24 mouse cellular contexts compared by ENCODE assay signal in genomic region chr3:80187406-80187805, GRCm38 (mm10).
DNase-seq lines count a peak whose midpoint lies in the region; ATAC-seq and TF ChIP-seq lines count a peak whose summit lies in the region.
"Had no signal": no experiment of that assay in that cellular context is flagged by ENCODE, and none has a peak within 500 bp of the region (broad histone marks: within the 10 kb centered on the region; RNA-seq: fewer than 3 reads in every experiment).

No protein-coding gene starts in this region.

- H3K27me3 ChIP-seq in embryonic facial prominence, embryonic 14.5 days (replicated peaks; ENCODE audit: control insufficient read depth, insufficient read depth, low read length): no peaks in the 10 kb centered on the region
- no peaks in the 10 kb centered on the region for H3K27me3 ChIP-seq in embryonic facial prominence, embryonic 10.5 days (replicated peaks; ENCODE audit: low read depth, poor library complexity, severe bottlenecking)
- no peaks in the 10 kb centered on the region for H3K27me3 ChIP-seq in hindbrain, embryonic 16.5 days (replicated peaks; ENCODE audit: control insufficient read depth, insufficient read depth, low read length)
- H3K27me3 ChIP-seq in hindbrain, embryonic 12.5 days: no peaks in the 10 kb centered on the region
- no peaks in the 10 kb centered on the region for H3K27me3 ChIP-seq in midbrain, postnatal 0 days (ENCODE audit: insufficient read depth, low read length)
- no peaks in the 10 kb centered on the region for H3K27me3 ChIP-seq in midbrain, embryonic 14.5 days (ENCODE audit: control insufficient read depth, insufficient read depth, low read length)
- no peaks in the 10 kb centered on the region for H3K27me3 ChIP-seq in neural tube, embryonic 15.5 days (replicated peaks)
- H3K27me3 ChIP-seq: CH12.LX; embryonic facial prominence, embryonic 13.5 days; forebrain, embryonic 13.5 days; forebrain, embryonic 15.5 days had no signal

- H3K27ac ChIP-seq in embryonic facial prominence, embryonic 14.5 days (replicated peaks; ENCODE audit: low read depth, low read length): no peak overlapping the region
- no peak overlapping the region for H3K27ac ChIP-seq in embryonic facial prominence, embryonic 10.5 days (replicated peaks)
- H3K27ac ChIP-seq in hindbrain, embryonic 16.5 days (ENCODE audit: low read depth, low read length): no peak overlapping the region
- H3K27ac ChIP-seq in hindbrain, embryonic 12.5 days: no peak overlapping the region
- no peak overlapping the region for H3K27ac ChIP-seq in midbrain, postnatal 0 days (ENCODE audit: low read depth, low read length)
- H3K27ac ChIP-seq in midbrain, embryonic 14.5 days (replicated peaks; ENCODE audit: low read depth, low read length): no peak overlapping the region
- no peak overlapping the region for H3K27ac ChIP-seq in neural tube, embryonic 15.5 days (replicated peaks)
- H3K27ac ChIP-seq: embryonic facial prominence, embryonic 13.5 days; forebrain, embryonic 13.5 days; forebrain, embryonic 15.5 days had no signal

- no peaks in the 10 kb centered on the region for H3K9me3 ChIP-seq in embryonic facial prominence, embryonic 14.5 days (ENCODE audit: control insufficient read depth, low read length)
- H3K9me3 ChIP-seq in embryonic facial prominence, embryonic 10.5 days: no peaks in the 10 kb centered on the region
- H3K9me3 ChIP-seq in hindbrain, embryonic 16.5 days (ENCODE audit: control insufficient read depth, low read length): no peaks in the 10 kb centered on the region
- no peaks in the 10 kb centered on the region for H3K9me3 ChIP-seq in hindbrain, embryonic 12.5 days (replicated peaks)
- no peaks in the 10 kb centered on the region for H3K9me3 ChIP-seq in midbrain, postnatal 0 days (ENCODE audit: low read length)
- H3K9me3 ChIP-seq in midbrain, embryonic 14.5 days (ENCODE audit: control insufficient read depth, low read length): no peaks in the 10 kb centered on the region
- H3K9me3 ChIP-seq in neural tube, embryonic 15.5 days (replicated peaks): no peaks in the 10 kb centered on the region
- H3K9me3 ChIP-seq: embryonic facial prominence, embryonic 13.5 days; forebrain, embryonic 13.5 days; forebrain, embryonic 15.5 days; G1E had no signal

- ATAC-seq in embryonic facial prominence, embryonic 14.5 days (ENCODE audit: low read depth): peak; percentile 15; the same call in 1 of the 2 replicates
- peak; percentile 73 for ATAC-seq in hindbrain, embryonic 16.5 days
- ATAC-seq in hindbrain, embryonic 12.5 days (ENCODE audit: low FRiP score): no peak
- ATAC-seq in midbrain, postnatal 0 days (ENCODE audit: low FRiP score): no peak
- no peak for ATAC-seq in midbrain, embryonic 14.5 days (ENCODE audit: low FRiP score, low TSS enrichment)
- ATAC-seq in neural tube, embryonic 15.5 days (ENCODE audit: low FRiP score): peak; percentile 90
- ATAC-seq: activated CD4-positive, CD25-positive, alpha-beta regulatory T cell, adult 4 months; CD4-positive, CD25-positive, alpha-beta regulatory T cell, adult 4 months; forebrain, embryonic 13.5 days; forebrain, embryonic 15.5 days; Patski had no signal

- no peak for DNase-seq in embryonic facial prominence, embryonic 14.5 days (ENCODE audit: low spot score)
- DNase-seq in embryonic facial prominence, embryonic 10.5 days (ENCODE audit: low spot score): no peak
- DNase-seq in midbrain, postnatal 0 days (ENCODE audit: low spot score): peak; percentile 21
- DNase-seq in midbrain, embryonic 14.5 days: no peak
- DNase-seq: adrenal gland, adult 8-10 months; adrenal gland, postnatal 14 days; adrenal gland, postnatal 36 days; B cell, adult 2 months; cerebellum, adult 11-12 months; cerebellum, adult 2 months; cerebellum, adult 9-10 months; cerebellum, postnatal 10 days; cerebellum, postnatal 25 days had no signal

- H3K9ac ChIP-seq in embryonic facial prominence, embryonic 14.5 days (ENCODE audit: low read depth, low read length): no peak overlapping the region
- no peak overlapping the region for H3K9ac ChIP-seq in hindbrain, embryonic 16.5 days (ENCODE audit: low read depth, low read length)
- H3K9ac ChIP-seq in hindbrain, embryonic 12.5 days: no peak overlapping the region
- H3K9ac ChIP-seq in midbrain, postnatal 0 days (replicated peaks; ENCODE audit: low read length, poor library complexity, severe bottlenecking): no peak overlapping the region
- H3K9ac ChIP-seq in midbrain, embryonic 14.5 days (replicated peaks; ENCODE audit: low read length): no peak overlapping the region
- no peak overlapping the region for H3K9ac ChIP-seq in neural tube, embryonic 15.5 days (replicated peaks)
- H3K9ac ChIP-seq: embryonic facial prominence, embryonic 13.5 days; forebrain, embryonic 13.5 days; forebrain, embryonic 15.5 days had no signal

- H3K4me2 ChIP-seq in embryonic facial prominence, embryonic 14.5 days (ENCODE audit: low read depth, low read length): no peak overlapping the region
- H3K4me2 ChIP-seq in hindbrain, embryonic 16.5 days (ENCODE audit: low read length): no peak overlapping the region
- H3K4me2 ChIP-seq in hindbrain, embryonic 12.5 days (replicated peaks): no peak overlapping the region
- no peak overlapping the region for H3K4me2 ChIP-seq in midbrain, postnatal 0 days (ENCODE audit: low read depth, low read length, poor library complexity, severe bottlenecking)
- H3K4me2 ChIP-seq in midbrain, embryonic 14.5 days (ENCODE audit: low read length): no peak overlapping the region
- H3K4me2 ChIP-seq in neural tube, embryonic 15.5 days: no peak overlapping the region
- H3K4me2 ChIP-seq: embryonic facial prominence, embryonic 13.5 days; forebrain, embryonic 13.5 days; forebrain, embryonic 15.5 days had no signal

- 81% methylated on average over 5 of the region's 5 CpGs for WGBS in embryonic facial prominence, embryonic 14.5 days
- 91% methylated on average over 5 of the region's 5 CpGs for WGBS in embryonic facial prominence, embryonic 10.5 days
- whole genome bisulfite sequencing in hindbrain, embryonic 16.5 days: 77% methylated on average over 5 of the region's 5 CpGs
- WGBS in hindbrain, embryonic 12.5 days: 87% methylated on average over 5 of the region's 5 CpGs
- WGBS in midbrain, postnatal 0 days: 86% methylated on average over 5 of the region's 5 CpGs
- 87% methylated on average over 5 of the region's 5 CpGs for WGBS in midbrain, embryonic 14.5 days
- 58% methylated on average over 5 of the region's 5 CpGs for WGBS in neural tube, embryonic 15.5 days

- TF ChIP-seq CTCF in midbrain, postnatal 0 days (IDR thresholded peaks at IDR 0.05): no peak

- no peaks in the 10 kb centered on the region for H3K36me3 ChIP-seq in embryonic facial prominence, embryonic 14.5 days (ENCODE audit: control insufficient read depth, insufficient read depth, low read length)
- no peaks in the 10 kb centered on the region for H3K36me3 ChIP-seq in embryonic facial prominence, embryonic 10.5 days (replicated peaks)
- H3K36me3 ChIP-seq in hindbrain, embryonic 16.5 days (ENCODE audit: control insufficient read depth, insufficient read depth, low read length): no peaks in the 10 kb centered on the region
- no peaks in the 10 kb centered on the region for H3K36me3 ChIP-seq in hindbrain, embryonic 12.5 days
- no peaks in the 10 kb centered on the region for H3K36me3 ChIP-seq in midbrain, postnatal 0 days (ENCODE audit: insufficient read depth, low read length)
- H3K36me3 ChIP-seq in midbrain, embryonic 14.5 days (ENCODE audit: control insufficient read depth, insufficient read depth, low read length): no peaks in the 10 kb centered on the region
- H3K36me3 ChIP-seq in neural tube, embryonic 15.5 days: no peaks in the 10 kb centered on the region
- H3K36me3 ChIP-seq: embryonic facial prominence, embryonic 13.5 days; forebrain, embryonic 15.5 days; G1E had no signal

- H3K4me3 ChIP-seq in embryonic facial prominence, embryonic 14.5 days (ENCODE audit: low read depth, low read length): no peak overlapping the region
- no peak overlapping the region for H3K4me3 ChIP-seq in embryonic facial prominence, embryonic 10.5 days
- H3K4me3 ChIP-seq in hindbrain, embryonic 16.5 days (ENCODE audit: low read length): no peak overlapping the region
- H3K4me3 ChIP-seq in hindbrain, embryonic 12.5 days: no peak overlapping the region
- no peak overlapping the region for H3K4me3 ChIP-seq in midbrain, postnatal 0 days (ENCODE audit: low read depth, low read length)
- H3K4me3 ChIP-seq in midbrain, embryonic 14.5 days (replicated peaks; ENCODE audit: low read depth, low read length): no peak overlapping the region
- H3K4me3 ChIP-seq in neural tube, embryonic 15.5 days (replicated peaks): no peak overlapping the region
- H3K4me3 ChIP-seq: embryonic facial prominence, embryonic 13.5 days; forebrain, embryonic 13.5 days; forebrain, embryonic 15.5 days had no signal

- no peaks in the 10 kb centered on the region for H3K4me1 ChIP-seq in embryonic facial prominence, embryonic 14.5 days (ENCODE audit: control insufficient read depth, insufficient read depth, low read length)
- no peaks in the 10 kb centered on the region for H3K4me1 ChIP-seq in embryonic facial prominence, embryonic 10.5 days
- H3K4me1 ChIP-seq in hindbrain, embryonic 16.5 days (ENCODE audit: control insufficient read depth, insufficient read depth, low read depth, low read length): no peaks in the 10 kb centered on the region
- H3K4me1 ChIP-seq in hindbrain, embryonic 12.5 days: no peaks in the 10 kb centered on the region
- H3K4me1 ChIP-seq in midbrain, postnatal 0 days (ENCODE audit: insufficient read depth, low read length): no peaks in the 10 kb centered on the region
- no peaks in the 10 kb centered on the region for H3K4me1 ChIP-seq in midbrain, embryonic 14.5 days (ENCODE audit: control insufficient read depth, insufficient read depth, low read length)
- no peaks in the 10 kb centered on the region for H3K4me1 ChIP-seq in neural tube, embryonic 15.5 days
- H3K4me1 ChIP-seq: embryonic facial prominence, embryonic 13.5 days; forebrain, embryonic 13.5 days; forebrain, embryonic 15.5 days had no signal

Comparison
In these comparisons a context has a peak if more than half of its experiments do, and no peak if none do; other contexts are left out.
1. ATAC-seq: peak in embryonic facial prominence, embryonic 14.5 days (single experiment), hindbrain, embryonic 16.5 days (single experiment) and neural tube, embryonic 15.5 days (single experiment); none in hindbrain, embryonic 12.5 days (single experiment), midbrain, postnatal 0 days (single experiment) and midbrain, embryonic 14.5 days (single experiment).